Comparison of ENCODE assay signal across 23 mouse cellular contexts in the genomic region with DNA sequence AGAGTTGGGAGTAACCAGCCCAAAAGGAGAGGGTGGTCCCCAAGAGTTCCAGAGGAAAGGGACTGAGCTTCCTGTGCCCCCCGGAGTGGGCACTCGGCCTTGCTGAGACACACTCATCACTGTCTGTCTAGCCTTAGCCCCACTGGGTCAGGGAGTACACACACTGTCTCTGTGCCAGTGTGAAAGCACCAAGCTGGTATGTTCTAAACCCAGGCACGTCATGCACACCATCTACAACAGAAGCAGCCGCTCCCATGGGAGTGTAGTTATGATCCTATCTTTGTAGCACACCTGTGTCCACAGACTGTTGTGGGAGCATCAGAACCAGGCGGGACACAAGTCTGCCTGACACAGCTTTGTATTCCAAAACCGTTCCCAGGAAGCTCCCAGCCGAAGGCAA. TPM values are rescaled to one million over a fixed set of nuclear protein-coding genes. Genes with fewer than 3 reads are reported as not detected.
A peak's percentile ranks its signal among the peaks of the same experiment; 100 is the strongest.
DNase-seq lines count a peak whose midpoint lies in the region; ATAC-seq and TF ChIP-seq lines count a peak whose summit lies in the region.
"Had no signal": no experiment of that assay in that cellular context is flagged by ENCODE, and none has a peak within 500 bp of the region (broad histone marks: within the 10 kb centered on the region; RNA-seq: fewer than 3 reads in every experiment).

No protein-coding gene starts in this region.

- no peak overlapping the region for H3K9ac ChIP-seq in stomach, embryonic 15.5 days
- no peak overlapping the region for H3K9ac ChIP-seq in stomach, postnatal 0 days (ENCODE audit: low read length)
- no peak overlapping the region for H3K9ac ChIP-seq in liver, postnatal 0 days (replicated peaks)
- H3K9ac ChIP-seq: forebrain, embryonic 13.5 days; hindbrain, embryonic 12.5 days; hindbrain, embryonic 15.5 days had no signal

- intact Hi-C loops in gastrocnemius, postnatal 36 days (cut with DNase I): no loop called here

- H3K27ac ChIP-seq in stomach, embryonic 15.5 days: peak overlapping the region; percentile 44
- H3K27ac ChIP-seq in stomach, postnatal 0 days (replicated peaks): no peak overlapping the region
- H3K27ac ChIP-seq in macrophage: peak overlapping the region; percentile 64; the same call in 1 of the 2 replicates
- no peak overlapping the region for H3K27ac ChIP-seq in liver, postnatal 0 days (ENCODE audit: low read depth)
- H3K27ac ChIP-seq: forebrain, embryonic 10.5 days; forebrain, embryonic 13.5 days; gastrocnemius, adult 2 months; hindbrain, embryonic 12.5 days; hindbrain, embryonic 15.5 days had no signal

- TF ChIP-seq EP300 in stomach, postnatal 0 days (optimal IDR thresholded peaks at IDR 0.05): no peak
- no peak for TF ChIP-seq EP300 in liver, postnatal 0 days (IDR thresholded peaks at IDR 0.05; ENCODE audit: low read depth)

- ATAC-seq in stomach, embryonic 15.5 days (ENCODE audit: insufficient read depth, low FRiP score, low read depth): peak; percentile 74; the same call in 1 of the 2 replicates
- no peak for ATAC-seq in stomach, postnatal 0 days (ENCODE audit: low FRiP score, low TSS enrichment)
- ATAC-seq in liver, postnatal 0 days: no peak
- ATAC-seq: forebrain, embryonic 13.5 days; forebrain, embryonic 16.5 days; Patski had no signal

- H3K36me3 ChIP-seq in stomach, embryonic 15.5 days: no peaks in the 10 kb centered on the region
- no peaks in the 10 kb centered on the region for H3K36me3 ChIP-seq in stomach, postnatal 0 days (ENCODE audit: control insufficient read depth, insufficient read depth, low read length)
- H3K36me3 ChIP-seq in macrophage (ENCODE audit: inconsistent target): no peaks in the 10 kb centered on the region
- no peaks in the 10 kb centered on the region for H3K36me3 ChIP-seq in liver, postnatal 0 days (replicated peaks; ENCODE audit: insufficient read depth, low read length)
- H3K36me3 ChIP-seq: forebrain, embryonic 10.5 days; G1E; hindbrain, embryonic 12.5 days; hindbrain, embryonic 15.5 days had no signal

- H3K27me3 ChIP-seq in stomach, embryonic 15.5 days (replicated peaks): no peaks in the 10 kb centered on the region
- no peaks in the 10 kb centered on the region for H3K27me3 ChIP-seq in stomach, postnatal 0 days (ENCODE audit: control insufficient read depth, insufficient read depth, low read length)
- no peaks in the 10 kb centered on the region for H3K27me3 ChIP-seq in liver, postnatal 0 days (ENCODE audit: insufficient read depth, low read length)
- H3K27me3 ChIP-seq: CH12.LX; forebrain, embryonic 13.5 days; hindbrain, embryonic 12.5 days; hindbrain, embryonic 15.5 days; Patski had no signal

- peak; percentile 7 for DNase-seq in layer of hippocampus, adult 11-12 months (ENCODE audit: low spot score)
- no peak for DNase-seq in layer of hippocampus, postnatal 14 days (ENCODE audit: low spot score in 2 of 2)
- DNase-seq in stomach, postnatal 0 days (ENCODE audit: low spot score): no peak
- DNase-seq in liver, postnatal 0 days: no peak
- no peak for DNase-seq in gastrocnemius, postnatal 36 days
- DNase-seq: adrenal gland, postnatal 14 days; B cell, adult 2 months; cerebellum, adult 18-20 months; cerebellum, adult 9-10 months; cerebellum, postnatal 14 days; gastrocnemius, adult 2 months; gastrocnemius, postnatal 14 days had no signal

- TF ChIP-seq CTCF in stomach, postnatal 0 days (IDR thresholded peaks at IDR 0.05; ENCODE audit: low read depth): no peak
- no peak for TF ChIP-seq CTCF in liver, postnatal 0 days (IDR thresholded peaks at IDR 0.05; ENCODE audit: low read depth)

- WGBS in stomach, embryonic 15.5 days: 77% methylated on average over 7 of the region's 7 CpGs
- WGBS in stomach, postnatal 0 days: 70% methylated on average over 7 of the region's 7 CpGs
- 93% methylated on average over 7 of the region's 7 CpGs for WGBS in macrophage (ENCODE audit: missing documents)
- 73% methylated on average over 7 of the region's 7 CpGs for WGBS in liver, postnatal 0 days (ENCODE audit: insufficient replicate concordance)

- no peaks in the 10 kb centered on the region for H3K9me3 ChIP-seq in stomach, embryonic 15.5 days
- H3K9me3 ChIP-seq in stomach, postnatal 0 days (ENCODE audit: control insufficient read depth, low read length): no peaks in the 10 kb centered on the region
- no peaks in the 10 kb centered on the region for H3K9me3 ChIP-seq in liver, postnatal 0 days (ENCODE audit: low read length)
- H3K9me3 ChIP-seq: forebrain, embryonic 10.5 days; forebrain, embryonic 13.5 days; G1E; hindbrain, embryonic 12.5 days; hindbrain, embryonic 15.5 days had no signal

- no peak overlapping the region for H3K4me3 ChIP-seq in stomach, embryonic 15.5 days (replicated peaks)
- H3K4me3 ChIP-seq in stomach, postnatal 0 days (ENCODE audit: low read depth, low read length): no peak overlapping the region
- no peak overlapping the region for H3K4me3 ChIP-seq in macrophage (ENCODE audit: inconsistent target)
- H3K4me3 ChIP-seq in liver, postnatal 0 days (ENCODE audit: low read depth, low read length): no peak overlapping the region
- H3K4me3 ChIP-seq: forebrain, embryonic 10.5 days; forebrain, embryonic 13.5 days; gastrocnemius, adult 2 months; hindbrain, embryonic 12.5 days; hindbrain, embryonic 15.5 days had no signal

- H3K79me2 ChIP-seq in macrophage (ENCODE audit: inconsistent target): no peaks in the 10 kb centered on the region

- H3K4me1 ChIP-seq in stomach, embryonic 15.5 days: peaks cover 8% of the 10 kb centered on the region; the same call in 1 of the 2 replicates
- peaks cover 5% of the 10 kb centered on the region; the same call in 1 of the 2 replicates for H3K4me1 ChIP-seq in stomach, postnatal 0 days (replicated peaks; ENCODE audit: control insufficient read depth, insufficient read depth)
- peaks cover 8% of the 10 kb centered on the region for H3K4me1 ChIP-seq in liver, postnatal 0 days (ENCODE audit: insufficient read depth)

- H3K4me2 ChIP-seq in stomach, embryonic 15.5 days: no peak overlapping the region
- H3K4me2 ChIP-seq in stomach, postnatal 0 days (replicated peaks; ENCODE audit: low read depth): no peak overlapping the region
- H3K4me2 ChIP-seq in liver, postnatal 0 days (ENCODE audit: low read depth, low read length): no peak overlapping the region
- H3K4me2 ChIP-seq: forebrain, embryonic 13.5 days; heart, embryonic 11.5 days; hindbrain, embryonic 12.5 days; hindbrain, embryonic 15.5 days had no signal

RNA-seq across cellular contexts. Expression of a gene that starts 31.8 kb away (rescaled TPM):
- 10 to 100 TPM; 59.9 to 65.7 TPM for total RNA-seq in layer of hippocampus, postnatal 14 days (2021)
- polyA plus RNA-seq in stomach, embryonic 15.5 days (2015; fragmentation: Nextera tagmentation; extraction: Ambion mirVana): 7.1 and 7.2 TPM in 2 replicates
- polyA plus RNA-seq in stomach, postnatal 0 days (2015; fragmentation: Nextera tagmentation; extraction: Ambion mirVana): 3.3 and 3.9 TPM in 2 replicates
- total RNA-seq in macrophage (2018; cell fraction: chromatin; rRNA removed): 100 to 1,000 TPM in 2 of 26 experiments, 10 to 100 TPM in 14, 1 to 10 TPM in 10; 2.2 to 105 (median 16.9) TPM
- 10 to 100 TPM in 14 of 26 experiments, 1 to 10 TPM in 12; 1.9 to 83.3 (median 13.9) TPM for total RNA-seq in macrophage (2018; cell fraction: cytosol; rRNA removed)
- 100 to 1,000 TPM in 4 of 26 experiments, 10 to 100 TPM in 14, 1 to 10 TPM in 8; 4.0 to 105 (median 21.7) TPM for total RNA-seq in macrophage (2018; cell fraction: nucleus; rRNA removed)
- 5.3 to 8.5 TPM (median 6.5 TPM) in 3 replicates for polyA plus RNA-seq in macrophage (2018)
- polyA plus RNA-seq in liver, postnatal 0 days (2015; fragmentation: Nextera tagmentation; extraction: Ambion mirVana): 4.4 and 5.7 TPM in 2 replicates
- 10 to 100 TPM; 17.9 to 18.9 TPM for total RNA-seq in gastrocnemius, postnatal 36 days (2021)

Comparison
In these comparisons a context has a peak if more than half of its experiments do, and no peak if none do; other contexts are left out.
1. H3K27ac ChIP-seq: peak in stomach, embryonic 15.5 days (single experiment) and macrophage (single experiment); none in stomach, postnatal 0 days (single experiment) and liver, postnatal 0 days (single experiment).